In genomic region chr6:112850745-112851144, GRCm38 (mm10) we compare ENCODE assay signal across 13 mouse cellular contexts.
DNase-seq lines count a peak whose midpoint lies in the region; ATAC-seq and TF ChIP-seq lines count a peak whose summit lies in the region.
"Had no signal": no experiment of that assay in that cellular context is flagged by ENCODE, and none has a peak within 500 bp of the region (broad histone marks: within the 10 kb centered on the region; RNA-seq: fewer than 3 reads in every experiment).

No protein-coding gene starts in this region.

- peak overlapping the region; percentile 30; the same call in 1 of the 2 replicates for H3K27ac ChIP-seq in left cerebral cortex, adult 2 months
- H3K27ac ChIP-seq in forebrain, embryonic 16.5 days (ENCODE audit: low read length): no peak overlapping the region
- H3K27ac ChIP-seq in midbrain, embryonic 14.5 days (replicated peaks; ENCODE audit: low read depth, low read length): peak overlapping the region; percentile 46
- H3K27ac ChIP-seq: embryonic facial prominence, embryonic 15.5 days; limb, embryonic 15.5 days had no signal

- H3K4me2 ChIP-seq in forebrain, embryonic 16.5 days (ENCODE audit: low read length): no peak overlapping the region
- H3K4me2 ChIP-seq in midbrain, embryonic 14.5 days (ENCODE audit: low read length): no peak overlapping the region
- H3K4me2 ChIP-seq: embryonic facial prominence, embryonic 15.5 days; limb, embryonic 15.5 days had no signal

- no peak for DNase-seq in left cerebral cortex, adult 2 months (ENCODE audit: extremely low spot score in 1 of 2, low spot score in 2 of 2)
- no peak for DNase-seq in left cerebral cortex, adult 11 months (ENCODE audit: low spot score)
- peak; percentile 79 for DNase-seq in brain, adult 2 months (ENCODE audit: low read depth, low spot score)
- DNase-seq in midbrain, embryonic 14.5 days: no peak
- DNase-seq in thymus, postnatal 14 days: no peak
- no peak for DNase-seq in urinary bladder, postnatal 10 days (ENCODE audit: low spot score)
- DNase-seq in adrenal gland, adult 8-10 months: no peak
- DNase-seq: cerebellum, postnatal 36 days; kidney, adult 2 months; thymus, postnatal 4 days had no signal

- H3K4me3 ChIP-seq in left cerebral cortex, adult 2 months: no peak overlapping the region
- no peak overlapping the region for H3K4me3 ChIP-seq in forebrain, embryonic 16.5 days (replicated peaks; ENCODE audit: low read length)
- no peak overlapping the region for H3K4me3 ChIP-seq in midbrain, embryonic 14.5 days (replicated peaks; ENCODE audit: low read depth, low read length)
- H3K4me3 ChIP-seq: embryonic facial prominence, embryonic 15.5 days; limb, embryonic 15.5 days had no signal

- peaks cover 18% of the 10 kb centered on the region for H3K4me1 ChIP-seq in forebrain, embryonic 16.5 days (replicated peaks; ENCODE audit: control insufficient read depth, insufficient read depth, low read length)
- H3K4me1 ChIP-seq in midbrain, embryonic 14.5 days (ENCODE audit: control insufficient read depth, insufficient read depth, low read length): peaks cover 36% of the 10 kb centered on the region; the same call in 1 of the 2 replicates

- H3K36me3 ChIP-seq in forebrain, embryonic 16.5 days (ENCODE audit: control insufficient read depth, insufficient read depth): no peaks in the 10 kb centered on the region
- H3K36me3 ChIP-seq in midbrain, embryonic 14.5 days (ENCODE audit: control insufficient read depth, insufficient read depth, low read length): no peaks in the 10 kb centered on the region
- H3K36me3 ChIP-seq: embryonic facial prominence, embryonic 15.5 days; limb, embryonic 15.5 days had no signal

- no peak overlapping the region for H3K9ac ChIP-seq in forebrain, embryonic 16.5 days (replicated peaks; ENCODE audit: low read depth, low read length)
- H3K9ac ChIP-seq in midbrain, embryonic 14.5 days (replicated peaks; ENCODE audit: low read length): peak overlapping the region; percentile 9; the same call in 1 of the 2 replicates
- H3K9ac ChIP-seq: embryonic facial prominence, embryonic 15.5 days; limb, embryonic 15.5 days had no signal

- H3K9me3 ChIP-seq in forebrain, embryonic 16.5 days (ENCODE audit: control insufficient read depth, low read length): no peaks in the 10 kb centered on the region
- no peaks in the 10 kb centered on the region for H3K9me3 ChIP-seq in midbrain, embryonic 14.5 days (ENCODE audit: control insufficient read depth, low read length)
- H3K9me3 ChIP-seq: embryonic facial prominence, embryonic 15.5 days; limb, embryonic 15.5 days had no signal

- TF ChIP-seq CTCF in left cerebral cortex, adult 2 months (IDR thresholded peaks at IDR 0.05): no peak

- WGBS in forebrain, embryonic 16.5 days: 59% methylated on average over 5 of the region's 5 CpGs
- WGBS in midbrain, embryonic 14.5 days: 70% methylated on average over 5 of the region's 5 CpGs

- 0 out of 2 replicates have a peak, but pooled peaks have one; percentile 21 for ATAC-seq in forebrain, embryonic 16.5 days
- ATAC-seq in midbrain, embryonic 14.5 days (ENCODE audit: low FRiP score, low TSS enrichment): no peak

- H3K27me3 ChIP-seq in forebrain, embryonic 16.5 days (replicated peaks; ENCODE audit: control insufficient read depth, insufficient read depth, low read length): no peaks in the 10 kb centered on the region
- no peaks in the 10 kb centered on the region for H3K27me3 ChIP-seq in midbrain, embryonic 14.5 days (ENCODE audit: control insufficient read depth, insufficient read depth, low read length)
- H3K27me3 ChIP-seq: embryonic facial prominence, embryonic 15.5 days; limb, embryonic 15.5 days had no signal

- intact Hi-C loops in left cerebral cortex, adult 2 months (cut with DNase I): no loop called here
